Mouse (Mus musculus) kidney, embryonic 14.5 days (tissue): ENCODE data around the gene Lipe. TPM values are rescaled to one million over a fixed set of nuclear protein-coding genes. Genes with fewer than 3 reads are reported as not detected.

ENCODE experiments used
- ATAC-seq: fragments of 200-750 bp; cut with Nextera tagmentation; 2 replicates; pipeline ENCODE4 v1.8.0; 2017; ENCODE audit warnings: moderate number of reproducible peaks, mild to moderate bottlenecking, moderate TSS enrichment, moderate library complexity; ENCODE audit not compliant: low FRiP score, low TSS enrichment
- H3K27ac ChIP-seq: fragments of 300-500 bp; sonication (generic); 2 replicates; pipeline ENCODE4 v1.5.1; 2014; ENCODE audit warnings: low read depth, mild to moderate bottlenecking, low read length, moderate library complexity, mixed read lengths
- H3K27me3 ChIP-seq: fragments of 300-500 bp; sonication (generic); 2 replicates; pipeline ENCODE4 v1.6.1; 2014; ENCODE audit warnings: mild to moderate bottlenecking, low read length; ENCODE audit not compliant: control insufficient read depth, insufficient read depth
- H3K36me3 ChIP-seq: fragments of 300-500 bp; sonication (generic); 2 replicates; pipeline ENCODE4 v1.6.1; 2014; ENCODE audit warnings: low read length, mixed read lengths; ENCODE audit not compliant: control insufficient read depth, insufficient read depth
- H3K4me1 ChIP-seq: fragments of 300-500 bp; sonication (generic); 2 replicates; pipeline ENCODE4 v1.6.1; 2014; ENCODE audit warnings: low read length, mixed read lengths; ENCODE audit not compliant: control insufficient read depth, insufficient read depth
- H3K4me2 ChIP-seq: fragments of 300-500 bp; sonication (generic); replicated peaks from 2 replicates; pipeline ENCODE4 v1.6.1; 2014; ENCODE audit warnings: low read depth, mild to moderate bottlenecking, low read length
- H3K4me3 ChIP-seq: fragments of 300-500 bp; sonication (generic); 2 replicates; pipeline ENCODE4 v1.5.1; 2014; ENCODE audit warnings: mild to moderate bottlenecking, low read length
- H3K9ac ChIP-seq: fragments of 300-500 bp; sonication (generic); 2 replicates; pipeline ENCODE4 v1.6.1; 2014; ENCODE audit warnings: low read depth, mild to moderate bottlenecking, low read length, moderate library complexity
- H3K9me3 ChIP-seq: fragments of 300-500 bp; sonication (generic); 2 replicates; pipeline ENCODE4 v1.6.1; 2016; ENCODE audit warnings: low read length; ENCODE audit not compliant: control insufficient read depth
- WGBS: fragments of 180-500 bp; shearing (Covaris S2); extraction: QIAGEN DNeasy Blood & Tissue Kit; methylation state at CpG from one replicate; pipeline ENCODE4 v1.1.7; 2014; 5-methylcytosine and 5-hydroxymethylcytosine counted together
- polyA plus RNA-seq: library from polyadenylated mRNA; unstranded; fragments of >200 nt; fragmentation: Nextera tagmentation; extraction: Ambion mirVana; gene quantifications from 2 replicates; pipeline ENCODE4 v1.2.1, GENCODE M21; 2014

Lipe gene
- polyA plus RNA-seq, result 5.3 and 6.8 TPM in 2 replicates

GRCm38 (mm10) chr7:25398610-25399009 is at the start of gene Lipe:
TSS of gene Lipe (minus strand) at chr7:25398710.
- Histone ChIP-seq H3K36me3 (no peaks in the 10 kb centered on the region), H3K27ac (no peak within 1 kb of the TSS), H3K4me1 (peaks cover 15% of the 10 kb centered on the region), H3K4me2 (no peak within 1 kb of the TSS), H3K9ac (no peak within 1 kb of the TSS), H3K27me3 (no peaks in the 10 kb centered on the region), H3K9me3 (no peaks in the 10 kb centered on the region), H3K4me3 (no peak within 1 kb of the TSS)
- no peak for ATAC-seq
- WGBS, result 90% methylated on average over 1 of the region's 1 CpGs

DNA sequence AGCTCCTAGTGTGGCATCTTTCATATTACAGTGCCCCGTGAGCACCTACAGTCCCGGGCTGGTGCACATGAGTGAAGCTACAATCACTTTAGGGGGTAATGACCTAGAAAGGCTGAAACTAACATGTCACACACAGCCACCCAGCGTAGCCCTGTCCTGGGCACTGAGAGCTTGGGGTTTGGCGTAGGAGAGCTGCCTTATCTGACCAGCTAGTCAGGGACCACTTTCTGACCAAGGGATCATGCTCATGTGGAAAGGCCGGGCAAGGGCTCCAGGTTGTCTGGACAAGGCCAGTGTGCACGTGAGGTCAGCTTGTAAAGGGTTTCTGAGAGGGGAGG is 42.3 kb upstream of the Lipe start:
- Histone ChIP-seq H3K36me3 (no peaks in the 10 kb centered on the region), H3K9ac (no peak overlapping the region), H3K27ac (no peak overlapping the region), H3K27me3 (no peaks in the 10 kb centered on the region), H3K4me2 (no peak overlapping the region), H3K4me3 (no peak overlapping the region), H3K9me3 (no peaks in the 10 kb centered on the region), H3K4me1 (peaks cover 10% of the 10 kb centered on the region; the same call in 1 of the 2 replicates)
- peak; percentile 84 for ATAC-seq
- WGBS, result 51% methylated on average over 6 of the region's 6 CpGs

GRCm38 (mm10) chr7:25439978-25440815 is 41.7 kb upstream of the Lipe start:
- 50% methylated on average over 9 of the region's 9 CpGs for WGBS
- Histone ChIP-seq H3K9ac (no peak overlapping the region), H3K36me3 (no peaks in the 10 kb centered on the region), H3K9me3 (no peaks in the 10 kb centered on the region), H3K4me3 (no peak overlapping the region), H3K27me3 (no peaks in the 10 kb centered on the region), H3K4me2 (no peak overlapping the region), H3K27ac (no peak overlapping the region), H3K4me1 (peaks cover 10% of the 10 kb centered on the region; the same call in 1 of the 2 replicates)
- peak; percentile 30; the same call in 1 of the 2 replicates for ATAC-seq

DNA sequence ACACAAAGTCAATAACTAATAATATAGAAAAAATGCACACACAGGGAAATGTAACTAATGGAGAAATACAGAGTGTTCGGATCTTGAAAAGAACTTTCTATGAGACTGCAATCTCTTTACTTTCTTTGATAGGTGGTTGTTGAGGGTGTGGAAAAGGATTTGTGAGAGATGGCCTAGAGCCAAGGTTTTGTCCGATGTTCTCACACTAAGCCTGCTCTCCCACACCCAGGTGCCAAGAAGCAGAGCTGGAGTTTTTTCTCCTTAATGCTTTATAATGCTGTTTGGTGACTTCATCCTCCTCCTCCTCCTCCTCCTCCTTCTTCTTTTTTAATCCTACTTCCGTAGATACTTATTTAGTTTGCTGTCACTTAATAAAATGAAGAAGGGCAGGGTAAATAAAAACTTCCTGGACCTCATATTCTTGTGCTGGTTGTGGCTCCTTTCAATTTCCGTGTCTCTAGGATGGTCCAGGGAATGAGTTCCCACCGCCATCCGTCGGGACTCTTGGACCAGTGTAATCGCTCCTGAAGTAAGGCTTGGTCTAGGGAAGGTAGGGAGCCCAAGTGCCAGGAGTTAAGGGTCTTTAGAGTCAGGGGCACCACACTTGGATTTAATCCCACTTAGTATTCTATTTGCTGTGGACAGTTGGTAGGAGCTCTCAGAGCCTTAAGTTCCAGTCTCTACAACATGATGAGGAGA is 40.8 kb upstream of the Lipe start:
- H3K4me2 ChIP-seq, result no peak overlapping the region
- H3K4me1 ChIP-seq, result peaks cover 10% of the 10 kb centered on the region; the same call in 1 of the 2 replicates
- H3K4me3 ChIP-seq, result no peak overlapping the region
- no peak overlapping the region for H3K27ac ChIP-seq
- no peak overlapping the region for H3K9ac ChIP-seq
- ATAC-seq, result no peak
- H3K27me3 ChIP-seq, result no peaks in the 10 kb centered on the region
- no peaks in the 10 kb centered on the region for H3K9me3 ChIP-seq
- WGBS, result 80% methylated on average over 8 of the region's 8 CpGs
- no peaks in the 10 kb centered on the region for H3K36me3 ChIP-seq

DNA sequence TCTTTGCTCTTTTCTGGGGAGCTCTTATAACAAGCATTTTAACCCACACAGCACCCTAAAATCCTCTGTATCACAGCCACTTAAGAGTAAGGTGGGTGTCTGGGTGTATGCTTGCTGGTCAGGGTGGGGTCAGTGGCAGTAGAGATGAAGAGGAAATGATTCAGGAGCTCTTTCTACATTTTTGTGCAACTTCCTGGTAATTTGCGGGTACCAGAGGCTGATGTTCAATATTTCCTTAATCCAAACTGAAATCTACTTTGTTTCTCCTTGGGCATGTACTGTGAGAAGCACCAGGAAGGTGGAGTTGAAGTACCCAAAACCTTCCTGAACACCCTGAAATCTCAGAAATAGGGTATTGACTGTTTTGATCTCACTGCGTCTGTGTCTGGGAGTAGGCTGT is 38.2 kb upstream of the Lipe start:
- Histone ChIP-seq H3K4me3 (no peak overlapping the region), H3K4me2 (no peak overlapping the region), H3K36me3 (no peaks in the 10 kb centered on the region), H3K9me3 (no peaks in the 10 kb centered on the region), H3K27ac (no peak overlapping the region), H3K4me1 (peaks cover 15% of the 10 kb centered on the region; the same call in 1 of the 2 replicates), H3K9ac (no peak overlapping the region), H3K27me3 (no peaks in the 10 kb centered on the region)
- 78% methylated on average over 2 of the region's 2 CpGs for WGBS
- ATAC-seq, result no peak

DNA sequence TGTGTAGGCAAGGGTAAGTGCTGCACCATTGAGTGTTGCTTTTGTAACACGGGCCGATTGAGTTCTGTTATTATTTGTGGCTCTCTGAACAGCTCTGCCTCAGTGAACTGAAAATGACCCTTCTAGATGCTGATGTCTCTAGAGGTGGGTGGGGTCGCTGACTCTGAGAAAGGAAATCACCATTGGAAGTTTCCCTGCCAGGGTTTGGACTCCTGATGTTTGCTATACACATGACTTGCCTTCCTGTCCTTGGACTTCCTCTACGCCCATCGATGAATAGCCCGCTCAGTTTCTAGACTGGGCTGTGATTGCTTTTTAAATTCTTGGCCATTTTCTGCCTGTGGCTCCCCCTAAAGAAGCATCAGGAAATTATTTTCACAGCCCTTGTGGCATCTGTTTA is 37.7 kb upstream of the Lipe start:
- H3K4me3 ChIP-seq, result no peak overlapping the region
- H3K36me3 ChIP-seq, result no peaks in the 10 kb centered on the region
- 74% methylated on average over 6 of the region's 6 CpGs for WGBS
- H3K27me3 ChIP-seq, result no peaks in the 10 kb centered on the region
- no peak overlapping the region for H3K4me2 ChIP-seq
- no peaks in the 10 kb centered on the region for H3K9me3 ChIP-seq
- no peak for ATAC-seq
- no peak overlapping the region for H3K27ac ChIP-seq
- H3K4me1 ChIP-seq, result peaks cover 15% of the 10 kb centered on the region; the same call in 1 of the 2 replicates
- H3K9ac ChIP-seq, result no peak overlapping the region

DNA sequence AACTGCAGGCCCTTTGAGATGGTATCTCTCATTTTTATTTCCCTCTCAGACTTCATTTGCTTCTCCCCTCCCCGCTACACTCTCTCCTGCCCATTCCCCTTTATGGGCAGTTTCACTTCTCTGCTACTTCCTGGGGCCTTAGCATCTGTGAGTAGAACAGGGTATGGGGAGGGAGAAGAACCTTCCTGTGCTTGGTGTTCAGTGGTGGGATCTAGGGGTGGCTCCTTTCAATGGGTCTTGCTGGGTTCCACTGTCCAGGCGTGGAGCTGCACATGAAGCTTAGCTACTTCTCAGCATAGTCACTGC is 37.0 kb upstream of the Lipe start:
- no peak overlapping the region for H3K9ac ChIP-seq
- H3K4me3 ChIP-seq, result no peak overlapping the region
- no peak for ATAC-seq
- no peaks in the 10 kb centered on the region for H3K9me3 ChIP-seq
- 78% methylated on average over 2 of the region's 2 CpGs for WGBS
- H3K27ac ChIP-seq, result no peak overlapping the region
- peaks cover 11% of the 10 kb centered on the region; the same call in 1 of the 2 replicates for H3K4me1 ChIP-seq
- no peaks in the 10 kb centered on the region for H3K36me3 ChIP-seq
- H3K27me3 ChIP-seq, result no peaks in the 10 kb centered on the region
- H3K4me2 ChIP-seq, result no peak overlapping the region

- no peaks in the 10 kb centered on the region for H3K27me3 ChIP-seq
- 88% methylated on average over 10 of the region's 10 CpGs for WGBS
Measured at GRCm38 (mm10) chr7:25434654-25435545, 36.4 kb upstream of the Lipe start.

More at GRCm38 (mm10) chr7:25434654-25435545, 36.4 kb upstream of the Lipe start:
- Histone ChIP-seq H3K4me2 (no peak overlapping the region), H3K36me3 (no peaks in the 10 kb centered on the region), H3K9me3 (no peaks in the 10 kb centered on the region), H3K9ac (no peak overlapping the region), H3K27ac (no peak overlapping the region), H3K4me1 (peaks cover 5% of the 10 kb centered on the region; the same call in 1 of the 2 replicates), H3K4me3 (no peak overlapping the region)
- no peak for ATAC-seq
